Mouse (Mus musculus): ENCODE measurements around the gene Sept9.

Sept9 gene

GRCm38 (mm10) chr11:117350462-117351222, 151.2 kb downstream of the Sept9 start:
- DNase-seq, result peak; percentile 34 to 48

DNA sequence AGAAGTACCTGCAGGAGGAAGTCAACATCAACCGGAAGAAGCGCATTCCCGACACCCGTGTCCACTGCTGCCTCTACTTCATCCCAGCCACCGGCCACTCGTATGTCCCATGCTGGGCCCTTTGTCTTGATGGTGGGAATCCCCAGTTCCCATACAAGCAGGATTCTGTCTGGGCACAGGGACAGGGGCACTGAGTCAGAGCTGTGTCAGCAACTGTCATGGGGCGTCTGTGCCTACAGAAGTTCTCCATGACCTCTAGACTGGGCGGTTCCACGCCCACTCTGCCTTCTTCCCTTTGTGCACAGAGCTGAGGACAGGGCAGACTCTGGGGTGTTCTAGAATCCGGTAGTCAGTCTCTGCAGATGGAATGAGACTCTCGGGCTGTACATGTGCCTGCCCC, 153.7 kb downstream of the Sept9 start:
- no peak for DNase-seq

DNA sequence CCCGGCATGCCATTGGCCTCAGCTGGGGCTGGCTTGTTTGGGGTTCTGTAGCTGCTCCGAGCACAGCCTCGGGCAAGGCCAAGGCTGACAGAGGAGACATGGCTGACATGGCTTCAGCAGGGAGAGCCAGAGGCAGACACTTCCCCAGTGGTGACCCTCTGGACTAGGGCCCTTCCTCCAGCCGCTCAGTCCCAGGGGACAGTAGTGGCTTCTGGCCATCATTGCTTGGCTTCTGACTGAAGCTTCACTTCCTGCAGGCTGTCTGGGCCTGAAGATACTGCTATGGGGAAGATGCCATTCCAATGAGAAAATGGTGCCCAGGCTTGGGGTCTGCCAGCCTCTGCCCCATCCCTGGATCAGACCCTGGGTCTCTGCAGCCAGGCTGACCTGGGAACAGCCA, 154.6 kb downstream of the Sept9 start:
- DNase-seq, result no peak

GRCm38 (mm10) chr11:117356937-117357336, 157.5 kb downstream of the Sept9 start:
- no peak for DNase-seq

GRCm38 (mm10) chr11:117357916-117358639, 158.6 kb downstream of the Sept9 start:
- peak; percentile 96 for DNase-seq

- no peak for DNase-seq
Measured at GRCm38 (mm10) chr11:117359161-117359560, 159.7 kb downstream of the Sept9 start.

DNA sequence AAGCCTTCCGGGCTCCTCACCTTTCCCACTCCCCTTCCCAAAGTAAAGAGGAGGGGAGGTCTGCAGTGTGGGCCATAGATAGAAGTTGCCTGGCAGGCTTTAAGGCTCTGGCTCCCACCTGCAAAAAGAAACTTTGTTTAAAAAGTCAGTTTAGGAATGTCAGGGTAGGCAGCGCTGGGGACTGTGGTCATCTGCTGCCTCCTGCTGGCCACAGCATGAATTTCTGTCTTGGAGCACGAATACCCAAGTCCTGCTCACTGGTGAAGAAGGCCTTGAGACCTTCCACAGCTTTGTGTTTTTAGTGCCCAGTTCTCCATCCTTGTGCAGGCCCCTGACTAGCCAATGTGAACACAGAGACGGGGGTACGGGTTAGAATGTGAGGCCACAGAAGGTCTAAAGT, 160.4 kb downstream of the Sept9 start:
- DNase-seq, result peak; percentile 84 to 85

DNA sequence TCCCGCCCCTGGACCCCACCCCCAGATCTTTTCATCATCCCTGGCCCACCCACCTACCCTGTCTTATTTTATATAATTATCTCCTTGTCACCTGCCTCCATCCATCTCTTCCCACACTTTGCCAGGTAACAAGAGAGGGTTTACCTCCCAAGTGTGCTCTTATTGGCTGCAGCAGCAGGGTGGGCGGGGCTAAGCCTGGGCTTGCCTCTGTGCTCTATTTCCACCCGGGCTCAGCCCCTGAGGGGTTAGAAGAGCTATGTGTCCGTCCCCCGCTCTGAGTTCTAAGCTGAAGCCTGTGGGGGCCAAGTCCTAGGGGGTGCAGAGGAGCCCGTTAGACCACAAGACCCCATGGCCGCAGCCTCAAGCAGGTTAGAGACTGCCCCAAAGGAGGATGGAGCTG, 161.1 kb downstream of the Sept9 start:
- DNase-seq, result no peak

GRCm38 (mm10) chr11:117362307-117362706, 162.8 kb downstream of the Sept9 start:
- DNase-seq, result no peak

DNA sequence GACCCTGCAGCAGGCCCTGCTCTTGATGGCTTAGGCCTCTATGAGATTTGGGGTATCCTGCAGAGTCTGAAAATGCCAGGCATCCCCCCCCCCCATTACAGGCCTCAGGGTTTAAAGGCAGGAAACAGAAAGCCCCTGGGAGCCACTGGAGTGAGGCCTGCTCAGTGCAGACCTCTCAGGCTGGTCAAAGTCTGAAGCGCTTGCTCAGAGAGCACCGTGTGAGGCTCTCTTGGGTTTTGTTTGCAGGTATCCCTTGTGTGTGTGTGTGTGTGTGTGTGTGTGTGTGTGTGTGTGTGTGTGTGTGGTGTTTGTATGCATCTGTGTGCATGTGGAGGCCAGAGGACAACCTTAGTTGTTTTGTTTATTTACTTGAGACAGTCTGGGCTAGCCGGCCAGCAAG, 164.5 kb downstream of the Sept9 start:
- no peak for DNase-seq

DNA sequence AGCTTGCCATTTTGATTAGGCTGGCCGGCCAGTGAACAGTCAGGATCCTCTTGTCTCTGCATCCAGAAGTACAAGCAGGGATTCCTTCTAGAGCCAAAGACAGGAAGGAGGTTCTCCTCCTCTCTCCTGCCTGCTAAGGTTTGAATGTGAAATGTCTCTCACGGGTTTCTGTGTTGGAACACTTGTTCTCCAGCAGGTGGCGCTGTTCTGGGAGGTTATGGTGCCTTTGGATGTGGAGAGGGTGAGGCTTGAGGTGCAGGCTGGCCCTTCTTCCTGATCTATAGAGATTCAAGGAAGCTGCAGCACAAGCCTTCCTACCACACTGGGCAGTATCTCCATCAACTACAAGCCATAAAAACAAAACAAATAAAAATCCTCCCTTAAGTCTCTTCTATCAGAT, 167.0 kb downstream of the Sept9 start:
- DNase-seq, result peak; percentile 50 to 54

DNA sequence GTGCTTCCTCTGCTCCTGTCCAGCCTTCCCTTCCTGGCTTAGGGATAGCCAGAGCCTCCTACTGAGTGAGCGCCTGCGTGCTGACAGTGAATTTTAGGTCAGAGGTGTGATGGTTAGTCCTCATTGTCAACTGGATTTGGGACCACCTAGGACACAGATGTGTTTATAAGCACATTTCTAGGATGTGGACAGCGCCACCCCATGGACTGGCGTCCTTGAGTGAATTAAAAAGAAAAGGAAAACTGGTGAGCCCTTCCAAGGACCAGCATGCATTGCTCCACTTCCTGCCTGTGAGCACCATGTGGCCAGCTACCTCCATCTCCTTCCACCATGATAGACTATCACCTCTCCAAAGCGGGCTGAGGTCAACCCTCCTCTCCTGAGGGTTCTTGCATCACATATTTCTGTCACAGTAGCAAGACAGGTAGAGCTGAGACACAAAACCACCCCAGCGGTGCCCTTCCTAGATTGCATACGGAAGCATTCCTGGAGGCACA, 167.4 kb downstream of the Sept9 start:
- no peak for DNase-seq

GRCm38 (mm10) chr11:117367937-117368336, 168.5 kb downstream of the Sept9 start:
- DNase-seq, result no peak

- no peak for DNase-seq
Measured at GRCm38 (mm10) chr11:117369347-117369746, 169.9 kb downstream of the Sept9 start.

GRCm38 (mm10) chr11:117370262-117370850, 170.9 kb downstream of the Sept9 start:
- DNase-seq, result no peak

GRCm38 (mm10) chr11:117372537-117372936, 173.1 kb downstream of the Sept9 start:
- no peak for DNase-seq

DNA sequence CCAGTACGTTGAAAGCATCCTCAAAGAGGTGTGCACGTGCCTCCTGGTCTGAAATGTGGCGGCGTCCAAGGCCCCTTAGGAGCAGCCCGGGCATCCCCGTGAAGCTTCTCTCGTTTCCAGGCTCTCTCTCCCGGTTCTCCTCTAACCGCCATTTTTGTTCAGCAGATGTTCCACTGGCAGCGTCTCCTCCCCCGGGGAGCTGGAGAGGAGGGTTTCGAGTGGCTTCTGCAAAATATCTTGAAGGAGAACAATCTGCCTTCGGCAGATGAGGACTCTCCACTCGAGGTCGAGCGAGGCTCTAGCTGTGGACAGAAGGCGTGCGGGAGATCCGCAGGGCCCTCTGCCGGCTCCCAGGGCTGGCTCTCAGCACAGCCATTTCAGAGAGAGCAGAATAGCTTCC, 173.7 kb downstream of the Sept9 start:
- DNase-seq, result no peak

DNA sequence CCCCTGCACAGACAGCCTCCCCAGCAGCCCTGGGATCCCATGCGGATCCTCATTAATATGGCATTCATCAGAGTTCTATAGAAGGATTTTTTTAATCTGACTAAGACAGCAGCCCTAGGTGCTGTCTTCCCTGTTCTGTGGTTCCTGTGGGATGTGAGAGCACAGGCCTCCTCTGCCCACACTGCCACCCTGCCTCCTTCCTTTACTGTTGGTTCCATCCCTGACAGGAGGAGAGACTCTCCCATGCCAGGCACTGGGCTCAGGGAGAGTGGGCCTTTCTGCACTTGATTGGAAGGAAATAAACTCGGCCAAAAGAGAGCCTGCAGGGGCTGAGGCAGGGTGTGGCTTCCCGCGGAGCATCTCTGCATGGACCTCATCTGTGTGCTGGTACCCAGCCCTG, 174.4 kb downstream of the Sept9 start:
- DNase-seq, result no peak

- DNase-seq, result no peak
Measured at GRCm38 (mm10) chr11:117374288-117374687, 174.8 kb downstream of the Sept9 start.

GRCm38 (mm10) chr11:117379774-117380173, 180.3 kb downstream of the Sept9 start:
- no peak for DNase-seq

GRCm38 (mm10) chr11:117384235-117384634, 184.8 kb downstream of the Sept9 start:
- no peak for DNase-seq

DNA sequence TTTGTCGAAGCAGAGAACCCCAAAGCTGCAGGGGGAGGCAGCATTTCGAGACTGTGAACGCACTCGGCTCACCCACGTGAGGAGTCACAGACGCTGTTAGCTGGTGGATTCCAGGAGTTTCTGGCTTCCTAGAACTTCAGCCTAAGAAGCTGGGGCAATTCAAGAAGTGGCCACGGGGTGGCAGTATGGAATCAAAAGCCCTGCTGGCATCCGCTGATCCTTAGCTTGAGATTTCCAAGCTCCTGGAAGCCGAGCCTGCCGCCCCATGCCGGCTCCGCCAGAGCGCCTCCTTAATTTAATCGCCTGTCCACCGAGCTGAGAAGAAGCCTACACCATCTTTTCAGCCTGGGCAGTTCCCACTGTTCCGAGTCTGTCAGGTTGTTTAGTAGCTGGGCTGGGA, 185.4 kb downstream of the Sept9 start:
- DNase-seq, result peak; percentile 83 to 85

DNA sequence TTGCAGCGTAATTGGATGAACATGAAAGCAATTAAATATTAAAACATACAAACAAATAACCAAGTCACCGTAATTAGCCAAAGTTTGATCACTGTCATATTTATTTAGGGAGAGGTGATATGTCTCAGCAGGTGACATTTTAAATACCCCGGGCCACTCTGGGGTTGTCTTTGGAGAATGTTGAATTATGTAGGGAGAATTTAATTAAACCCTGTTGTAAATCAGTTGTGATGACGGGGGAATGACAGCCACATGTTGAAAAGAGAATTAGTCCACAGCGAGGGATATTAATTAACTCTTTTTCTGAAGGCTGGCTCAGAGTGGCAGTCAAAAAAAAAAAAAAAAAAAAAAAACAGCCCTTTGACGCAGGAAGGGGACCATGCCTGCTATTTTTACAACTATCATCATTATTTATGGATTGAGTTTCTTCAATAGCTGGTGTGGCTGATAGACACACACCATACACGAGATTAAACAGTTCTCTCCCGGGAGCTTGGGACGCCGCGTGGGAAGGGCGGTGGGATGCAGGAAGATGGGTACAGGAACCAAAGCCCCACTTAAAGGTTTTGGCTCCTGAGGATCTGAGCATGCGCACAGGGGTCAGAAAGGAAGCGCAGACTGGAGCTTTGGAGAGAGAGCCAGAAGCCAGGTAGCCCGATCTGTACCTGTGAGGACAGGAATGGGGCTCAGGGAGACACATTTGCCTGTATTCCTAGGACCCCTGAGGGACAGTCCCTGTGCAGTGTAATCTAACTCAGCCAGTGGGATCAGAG, 186.1 kb downstream of the Sept9 start:
- no peak for DNase-seq

Measured in B cell, adult 2 months (primary cell).